Mouse (Mus musculus) lung, embryonic 14.5 days (tissue): ENCODE results near the gene Zcchc7. TPM values are rescaled to one million over a fixed set of nuclear protein-coding genes. Genes with fewer than 3 reads are reported as not detected.

Experiments
- ATAC-seq: fragments of 200-750 bp; cut with Nextera tagmentation; 2 replicates; pipeline ENCODE4 v1.8.0; 2017; ENCODE audit warnings: mild to moderate bottlenecking, moderate TSS enrichment, moderate library complexity; ENCODE audit not compliant: insufficient read depth
- DNase-seq: peaks from one replicate; pipeline ENCODE4 v3.0.0-alpha.2; 2015
- H3K27ac ChIP-seq: fragments of 300-500 bp; sonication (generic); 2 replicates; pipeline ENCODE4 v1.5.1; 2014; ENCODE audit warnings: low read depth, mild to moderate bottlenecking, moderate library complexity
- H3K27me3 ChIP-seq: fragments of 300-500 bp; sonication (generic); 2 replicates; pipeline ENCODE4 v1.6.1; 2014; ENCODE audit warnings: low read length, control low read depth; ENCODE audit not compliant: insufficient read depth
- H3K36me3 ChIP-seq: fragments of 300-500 bp; sonication (generic); 2 replicates; pipeline ENCODE4 v1.6.1; 2014; ENCODE audit warnings: control low read depth; ENCODE audit not compliant: insufficient read depth
- H3K4me1 ChIP-seq: fragments of 300-500 bp; sonication (generic); 2 replicates; pipeline ENCODE4 v1.6.1; 2014; ENCODE audit warnings: antibody characterized with exemption, control low read depth; ENCODE audit not compliant: insufficient read depth
- H3K4me2 ChIP-seq: fragments of 300-500 bp; sonication (generic); 2 replicates; pipeline ENCODE4 v1.6.1; 2014; ENCODE audit warnings: mild to moderate bottlenecking
- H3K4me3 ChIP-seq: fragments of 300-500 bp; sonication (generic); 2 replicates; pipeline ENCODE4 v1.5.1; 2014; ENCODE audit warnings: low read depth, low read length
- H3K9ac ChIP-seq: fragments of 300-500 bp; sonication (generic); 2 replicates; pipeline ENCODE4 v1.6.1; 2014
- H3K9me3 ChIP-seq: fragments of 300-500 bp; sonication (generic); 2 replicates; pipeline ENCODE4 v1.6.1; 2016; ENCODE audit warnings: low read depth, low read length, control low read depth
- CTCF ChIP-seq: IDR thresholded peaks from 2 replicates; pipeline ENCODE4 v1.5.1; 2016; ENCODE audit warnings: antibody characterized with exemption, low read depth
- WGBS: fragments of 180-500 bp; shearing (Covaris S2); extraction: QIAGEN DNeasy Blood & Tissue Kit; methylation state at CpG from one replicate; pipeline ENCODE4 v1.1.7; 2014; 5-methylcytosine and 5-hydroxymethylcytosine counted together
- polyA plus RNA-seq: library from polyadenylated mRNA; unstranded; fragments of >200 nt; fragmentation: Nextera tagmentation; extraction: Ambion mirVana; gene quantifications from 2 replicates; pipeline ENCODE4 v1.2.1, GENCODE M21; 2014

Zcchc7 gene
- polyA plus RNA-seq, 1 experiment from 2014 or later, result 36.4 TPM

DNA sequence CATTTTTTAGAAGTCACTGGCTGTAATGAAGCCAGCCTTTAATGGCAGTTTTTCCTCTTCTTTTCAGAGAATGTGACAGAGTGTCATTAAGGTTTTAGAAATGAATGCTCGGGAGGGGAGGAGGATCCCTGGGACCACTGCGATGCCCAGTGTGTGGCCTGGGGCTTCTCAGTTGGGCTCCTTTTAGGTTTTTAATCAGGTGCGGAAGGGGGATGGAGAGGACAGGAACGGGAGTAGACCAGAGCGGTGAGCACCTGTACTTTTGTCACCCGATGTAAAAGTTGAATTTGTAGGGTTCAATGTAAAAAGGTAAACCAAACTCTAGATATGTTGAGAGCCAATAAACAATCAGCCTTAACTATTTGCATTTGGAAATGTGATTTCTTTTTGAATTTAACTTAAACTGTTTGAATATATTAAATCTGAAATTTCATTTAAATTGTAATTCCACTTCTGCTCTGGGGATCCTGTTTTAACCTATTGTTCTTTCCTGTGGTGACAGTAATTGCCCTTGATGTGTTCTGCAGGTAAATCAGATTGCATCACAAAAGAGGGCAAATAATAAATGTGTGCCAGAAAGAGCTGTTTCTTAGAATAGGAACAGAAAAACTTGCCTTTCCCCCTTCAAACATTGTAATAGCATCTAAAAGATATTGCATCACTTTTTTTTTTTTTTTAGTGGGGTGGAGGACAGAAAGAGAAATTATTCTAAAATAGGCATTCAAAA is 28.1 kb downstream of the Zcchc7 start:
- 47% methylated on average over 6 of the region's 6 CpGs for WGBS

DNA sequence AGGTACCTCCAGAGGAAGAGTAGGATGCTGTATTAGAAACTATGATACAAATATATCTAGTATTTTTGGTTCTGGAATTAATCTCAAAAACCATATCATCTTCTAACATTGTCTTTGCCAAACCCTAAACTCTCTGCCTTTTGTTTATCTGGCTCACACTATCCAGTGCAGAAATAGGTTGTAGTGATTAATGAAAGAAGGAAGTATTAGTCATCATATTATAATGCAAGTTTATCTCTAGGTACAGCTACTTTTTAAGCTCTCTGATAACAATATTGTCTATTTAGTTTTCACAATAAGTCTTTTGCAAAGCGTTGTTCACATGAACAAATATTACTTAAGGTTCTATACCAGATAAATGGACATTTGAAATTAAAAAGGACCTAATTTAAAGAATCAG is 57.2 kb downstream of the Zcchc7 start:
- ATAC-seq (no peak), DNase-seq (no peak)
- Histone ChIP-seq H3K4me3 (no peak overlapping the region), H3K9ac (no peak overlapping the region), H3K27ac (no peak overlapping the region), H3K9me3 (no peaks in the 10 kb centered on the region), H3K36me3 (no peaks in the 10 kb centered on the region), H3K4me2 (no peak overlapping the region), H3K4me1 (no peaks in the 10 kb centered on the region), H3K27me3 (no peaks in the 10 kb centered on the region)
- no peak for TF ChIP-seq CTCF
- WGBS, result 58% methylated on average over 1 of the region's 1 CpGs

More for the DNA sequence above, 28.1 kb downstream of the Zcchc7 start:
- no peak overlapping the region for H3K27ac ChIP-seq
- DNase-seq (no peak), ATAC-seq (no peak)
- H3K36me3 ChIP-seq, result no peaks in the 10 kb centered on the region
- H3K9me3 ChIP-seq, result no peaks in the 10 kb centered on the region
- H3K4me1 ChIP-seq, result no peaks in the 10 kb centered on the region
- no peaks in the 10 kb centered on the region for H3K27me3 ChIP-seq
- no peak overlapping the region for H3K9ac ChIP-seq
- TF ChIP-seq CTCF, result no peak
- no peak overlapping the region for H3K4me3 ChIP-seq
- H3K4me2 ChIP-seq, result no peak overlapping the region

DNA sequence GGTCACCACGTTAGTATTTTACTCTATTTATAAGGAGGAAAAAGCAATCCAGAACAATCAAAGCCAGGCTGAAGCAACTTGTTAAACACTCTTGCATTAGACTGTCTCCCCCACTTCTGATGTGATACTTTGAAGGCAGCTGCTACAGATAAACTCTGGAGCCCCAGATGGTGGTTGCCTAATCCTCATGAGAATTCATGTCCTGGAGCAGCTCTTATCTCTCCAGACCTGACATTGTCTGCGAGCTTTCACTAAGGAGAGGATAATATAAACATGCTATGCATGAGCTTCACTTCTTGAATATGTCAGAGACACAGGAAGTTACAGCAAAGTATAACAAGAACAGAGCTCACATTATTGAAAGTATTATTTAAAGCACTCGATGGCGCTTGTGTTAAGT is 58.1 kb downstream of the Zcchc7 start:
- DNase-seq, result peak; percentile 66
- no peak for TF ChIP-seq CTCF
- Histone ChIP-seq H3K4me2 (no peak overlapping the region), H3K9me3 (no peaks in the 10 kb centered on the region), H3K36me3 (no peaks in the 10 kb centered on the region), H3K27ac (no peak overlapping the region), H3K4me1 (no peaks in the 10 kb centered on the region), H3K4me3 (no peak overlapping the region), H3K27me3 (no peaks in the 10 kb centered on the region), H3K9ac (no peak overlapping the region)
- 27% methylated on average over 4 of the region's 4 CpGs for WGBS
- peak; percentile 24; the same call in 1 of the 2 replicates for ATAC-seq

DNA sequence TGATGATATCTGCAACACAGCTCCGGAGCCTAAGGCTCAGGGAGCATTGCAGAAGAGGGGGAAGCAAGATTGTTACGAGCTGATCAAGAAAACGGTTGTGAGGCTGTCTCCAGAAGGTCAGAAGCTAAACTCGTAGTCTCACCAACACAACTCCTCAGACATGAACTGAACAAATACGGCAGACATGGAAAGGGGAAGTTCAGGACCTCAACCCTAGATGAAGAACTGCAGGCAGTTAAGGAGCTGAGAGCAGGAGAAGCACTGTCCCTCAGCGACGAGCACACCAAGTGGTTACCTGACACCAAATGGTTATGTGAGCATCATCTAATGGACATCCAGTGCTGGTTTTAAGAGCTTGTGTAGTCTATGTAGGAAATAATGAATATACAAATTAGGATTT is 60.9 kb downstream of the Zcchc7 start:
- ATAC-seq (no peak), DNase-seq (no peak)
- Histone ChIP-seq H3K27ac (no peak overlapping the region), H3K4me2 (no peak overlapping the region), H3K27me3 (no peaks in the 10 kb centered on the region), H3K36me3 (no peaks in the 10 kb centered on the region), H3K9ac (no peak overlapping the region), H3K4me3 (no peak overlapping the region), H3K9me3 (no peaks in the 10 kb centered on the region), H3K4me1 (no peaks in the 10 kb centered on the region)
- WGBS, result 58% methylated on average over 7 of the region's 7 CpGs
- TF ChIP-seq CTCF, result no peak

DNA sequence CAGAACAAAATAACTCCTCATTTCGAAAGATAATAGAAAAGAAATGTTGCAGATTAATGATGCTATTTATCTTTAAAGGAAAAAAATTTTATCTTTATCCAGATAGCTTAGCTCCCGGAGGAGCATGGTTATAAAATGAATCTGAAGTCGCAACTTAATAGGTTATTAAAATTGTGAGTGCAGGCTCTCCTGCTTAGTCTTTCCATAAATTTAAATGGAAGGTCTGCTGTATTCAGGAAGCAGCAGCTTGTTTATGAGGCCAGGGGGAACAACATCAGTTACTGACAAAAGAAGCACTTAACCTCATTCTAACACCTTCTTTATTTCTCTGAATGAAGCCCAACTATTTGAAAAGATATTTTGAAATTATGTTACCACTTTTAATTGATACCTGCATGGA is 74.9 kb downstream of the Zcchc7 start:
- ATAC-seq (no peak), DNase-seq (no peak)
- Histone ChIP-seq H3K9ac (no peak overlapping the region), H3K4me3 (no peak overlapping the region), H3K9me3 (no peaks in the 10 kb centered on the region), H3K4me1 (no peaks in the 10 kb centered on the region), H3K27me3 (no peaks in the 10 kb centered on the region), H3K36me3 (no peaks in the 10 kb centered on the region), H3K4me2 (no peak overlapping the region), H3K27ac (no peak overlapping the region)
- no peak for TF ChIP-seq CTCF
- 61% methylated on average over 3 of the region's 3 CpGs for WGBS

DNA sequence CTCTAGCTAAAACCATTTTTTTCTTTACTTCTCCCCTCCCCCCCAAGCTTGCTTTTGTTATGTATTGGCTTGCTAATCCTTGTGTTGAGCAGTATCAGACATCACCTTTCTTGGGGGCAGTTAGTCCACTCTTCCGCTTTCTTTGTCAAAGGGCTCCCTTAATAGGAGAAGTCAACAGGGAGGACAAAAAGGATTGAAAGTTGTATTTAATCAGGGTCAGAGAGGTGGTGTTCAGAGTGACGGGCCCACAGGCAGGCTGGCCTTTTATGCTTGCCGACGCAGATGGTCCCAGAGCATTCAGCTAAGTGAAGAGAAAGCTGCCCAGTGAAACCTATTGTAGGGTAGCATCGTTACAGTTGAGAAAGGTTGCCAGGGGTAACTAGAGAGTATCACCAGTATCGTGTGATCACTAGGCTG is 96.2 kb downstream of the Zcchc7 start:
- ATAC-seq (no peak), DNase-seq (no peak)
- H3K4me3 ChIP-seq, result no peak overlapping the region
- H3K36me3 ChIP-seq, result no peaks in the 10 kb centered on the region
- H3K4me2 ChIP-seq, result no peak overlapping the region
- H3K27ac ChIP-seq, result no peak overlapping the region
- TF ChIP-seq CTCF, result no peak
- no peaks in the 10 kb centered on the region for H3K27me3 ChIP-seq
- no peaks in the 10 kb centered on the region for H3K4me1 ChIP-seq
- 55% methylated on average over 6 of the region's 6 CpGs for WGBS
- no peak overlapping the region for H3K9ac ChIP-seq
- no peaks in the 10 kb centered on the region for H3K9me3 ChIP-seq

DNA sequence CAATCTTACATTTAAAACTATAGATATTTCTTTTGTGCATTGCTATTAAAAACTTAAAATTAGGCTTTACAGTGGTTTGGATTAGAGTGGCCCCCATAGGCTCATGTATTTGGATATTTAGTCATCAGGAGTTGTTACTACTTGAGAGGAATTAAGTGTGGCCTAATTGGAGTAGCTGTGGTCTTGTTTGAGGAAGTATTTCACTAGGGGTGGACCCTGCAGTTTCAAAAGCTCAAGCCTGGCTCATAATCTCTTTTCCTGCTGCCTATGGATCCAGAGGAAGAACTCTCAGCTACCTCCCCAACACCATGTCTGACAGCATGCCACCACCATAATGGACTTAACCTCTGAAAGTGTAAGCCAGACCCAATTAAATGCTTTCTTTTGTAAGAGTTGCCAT is 115.9 kb downstream of the Zcchc7 start:
- Histone ChIP-seq H3K9ac (no peak overlapping the region), H3K27me3 (no peaks in the 10 kb centered on the region), H3K4me1 (no peaks in the 10 kb centered on the region), H3K4me2 (no peak overlapping the region), H3K27ac (no peak overlapping the region), H3K9me3 (no peaks in the 10 kb centered on the region), H3K4me3 (no peak overlapping the region), H3K36me3 (no peaks in the 10 kb centered on the region)
- ATAC-seq, result no peak
- no peak for TF ChIP-seq CTCF
- DNase-seq, result no peak
